Mouse (Mus musculus): ENCODE data around the gene Zfp11. TPM values are rescaled to one million over a fixed set of nuclear protein-coding genes. Genes with fewer than 3 reads are reported as not detected.
A peak's percentile ranks its signal among the peaks of the same experiment; 100 is the strongest.
"Not testable (repeated sequence)": the region's sequence is repeated elsewhere in the genome, so short reads cannot be mapped to it uniquely, and the experiment has no call there.

Zfp11 gene
- total RNA-seq (2021), result 1 to 10 TPM; 7.4 to 7.7 TPM

DNA sequence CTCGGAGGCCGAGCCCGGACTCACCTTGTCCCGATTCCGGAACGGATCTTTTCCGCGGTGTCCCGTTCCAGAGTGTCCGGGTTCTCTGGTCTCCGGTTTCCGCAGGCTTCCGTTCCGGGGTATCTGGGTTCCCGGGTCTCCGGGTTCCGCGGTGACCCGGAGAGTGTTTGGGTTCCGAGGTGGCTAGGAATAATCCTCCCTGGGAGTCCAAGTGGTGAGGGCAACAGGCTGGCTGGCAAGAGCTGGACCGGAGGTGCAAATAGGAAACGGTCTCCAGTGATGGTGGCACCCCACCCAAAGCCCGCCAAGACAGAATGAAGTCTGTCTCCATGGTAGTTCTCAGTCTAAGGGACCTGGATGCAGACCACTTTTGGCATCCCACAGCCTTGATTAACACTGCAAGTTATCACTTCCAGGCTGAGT, at the start of gene Zfp11:
Gene Zfp11 (minus strand): TSS at position 64 of the 423 bp plus-strand sequence.
- peak; percentile 77 to 78 for DNase-seq

DNA sequence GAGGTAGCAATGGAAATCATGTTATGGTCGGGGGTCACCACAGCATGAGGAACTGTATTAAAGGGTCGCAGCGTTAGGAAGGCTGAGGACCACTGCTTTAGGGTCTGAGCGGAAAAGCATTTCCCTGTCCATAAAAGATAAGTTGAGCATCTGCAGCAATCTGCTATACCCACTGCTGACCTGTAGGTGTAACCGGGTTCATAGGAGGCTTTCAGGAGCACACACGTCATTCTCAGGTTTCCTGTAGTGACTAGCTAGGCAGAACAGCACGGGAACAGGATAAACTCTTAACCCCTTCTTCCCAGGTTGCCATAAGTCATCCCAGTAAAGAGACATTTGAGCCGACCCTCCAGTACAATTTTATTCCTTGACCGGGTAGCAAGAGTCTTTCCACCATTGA, 47.1 kb upstream of the Zfp11 start:
- no peak for DNase-seq

DNA sequence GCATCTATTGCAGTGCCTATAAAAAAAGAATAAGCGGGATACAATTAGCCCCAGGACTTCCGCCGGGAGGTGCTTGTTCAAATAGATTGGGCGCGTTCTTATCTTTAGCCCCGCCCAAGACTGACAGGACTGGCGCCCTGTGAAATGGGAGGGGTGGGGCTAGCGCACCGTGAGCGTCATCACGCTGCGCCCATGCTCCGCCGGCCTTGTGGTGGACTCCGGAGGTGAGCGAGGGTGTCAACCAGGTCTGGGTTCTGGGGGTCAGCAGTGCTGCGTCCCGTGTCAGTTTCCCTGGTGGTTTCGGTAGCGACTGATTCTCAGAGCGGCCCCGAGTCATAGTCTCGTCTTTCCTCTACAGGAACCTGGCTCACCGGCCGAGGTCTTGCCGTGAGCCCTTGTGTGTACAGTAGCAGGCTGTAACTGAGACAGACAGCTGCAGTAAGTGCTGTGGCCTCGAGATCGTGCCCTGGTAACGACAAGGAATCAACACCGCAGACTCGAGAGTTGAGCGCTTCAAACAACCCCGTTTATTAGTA, 45.5 kb upstream of the Zfp11 start, which contains the start of gene Mrps17:
Gene Mrps17 (plus strand): TSS at position 172 of the 536 bp plus-strand sequence.
- DNase-seq, result peak; percentile 86 to 89

DNA sequence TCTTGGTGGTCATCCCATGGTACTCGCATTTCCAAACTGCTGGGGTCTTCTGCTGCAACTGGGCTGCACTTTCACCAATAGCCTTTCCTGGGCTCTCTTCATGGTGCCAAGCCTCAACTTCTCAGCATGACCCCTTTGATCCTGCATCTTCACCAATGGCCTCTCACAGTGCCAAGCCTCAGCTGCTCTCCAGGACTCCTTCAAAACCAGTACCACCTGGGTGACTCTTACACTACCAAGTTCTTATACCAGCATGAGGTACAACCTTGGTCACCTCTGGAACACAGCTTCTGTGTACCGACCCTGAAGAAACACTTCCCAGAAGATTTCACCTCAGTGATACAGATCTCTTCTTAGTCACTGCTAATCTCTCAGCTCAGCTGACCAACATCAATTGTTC, 38.5 kb upstream of the Zfp11 start, which contains the start of gene Sept14:
Gene Sept14 (minus strand): TSS at position 101 of the 400 bp plus-strand sequence.
- DNase-seq, result no peak

DNA sequence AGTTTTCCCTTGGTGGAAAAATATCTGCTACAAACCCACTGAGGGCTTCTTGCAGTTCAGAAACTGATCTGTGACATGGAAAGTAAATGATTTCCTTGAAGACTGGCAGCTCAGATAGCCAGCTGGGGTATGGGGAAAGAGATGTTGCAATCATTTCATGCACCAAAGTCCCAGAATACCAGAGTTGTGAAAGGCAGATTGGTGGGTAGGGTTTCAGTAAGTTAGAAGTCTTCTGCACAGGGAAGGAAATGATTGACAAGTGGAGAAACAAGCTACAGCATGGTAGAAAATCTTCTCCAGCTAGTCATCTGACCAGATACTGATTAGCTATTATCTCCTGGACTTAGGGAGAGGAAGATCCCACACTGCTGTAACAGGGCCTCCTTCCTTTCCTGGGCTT, 33.5 kb upstream of the Zfp11 start:
- no peak for DNase-seq

DNA sequence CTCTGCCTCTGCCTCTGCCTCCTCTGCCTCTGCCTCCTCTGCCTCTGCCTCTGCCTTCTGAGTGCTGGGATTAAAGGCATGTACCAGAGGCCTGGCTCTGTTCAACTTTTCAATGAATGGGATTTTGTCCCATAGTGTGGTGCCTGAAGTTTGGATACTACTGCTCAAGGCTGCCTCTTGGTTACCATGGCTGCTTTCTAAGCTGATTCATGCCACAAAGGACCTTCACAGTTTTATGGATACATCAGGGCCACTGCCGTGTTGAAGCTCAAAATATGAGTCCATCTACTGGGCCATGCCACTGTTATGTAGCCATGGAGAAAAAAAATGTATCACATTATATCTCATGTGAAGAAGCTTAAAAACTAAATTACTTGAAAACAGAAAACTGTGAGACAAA, 31.8 kb upstream of the Zfp11 start:
- no peak for DNase-seq

DNA sequence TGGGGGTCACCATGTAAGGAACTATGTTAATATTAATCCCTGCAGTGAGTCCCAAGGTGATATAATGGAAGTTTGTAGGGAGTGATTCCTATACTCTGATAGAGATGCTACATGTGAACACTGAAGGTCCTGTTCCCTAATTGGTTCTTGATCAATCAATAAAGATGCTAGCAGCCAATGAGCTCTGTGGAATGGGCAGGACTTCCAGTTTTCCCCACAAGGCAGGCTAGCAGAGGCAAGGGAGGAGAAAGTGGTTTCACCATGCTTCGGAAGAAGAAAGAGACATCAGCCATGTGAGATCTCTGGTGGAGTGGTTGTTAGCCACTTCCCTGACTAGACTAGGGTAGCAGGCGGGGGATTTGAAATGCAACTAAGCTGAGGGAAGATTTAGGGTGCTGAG, 30.6 kb upstream of the Zfp11 start:
- no peak for DNase-seq

DNA sequence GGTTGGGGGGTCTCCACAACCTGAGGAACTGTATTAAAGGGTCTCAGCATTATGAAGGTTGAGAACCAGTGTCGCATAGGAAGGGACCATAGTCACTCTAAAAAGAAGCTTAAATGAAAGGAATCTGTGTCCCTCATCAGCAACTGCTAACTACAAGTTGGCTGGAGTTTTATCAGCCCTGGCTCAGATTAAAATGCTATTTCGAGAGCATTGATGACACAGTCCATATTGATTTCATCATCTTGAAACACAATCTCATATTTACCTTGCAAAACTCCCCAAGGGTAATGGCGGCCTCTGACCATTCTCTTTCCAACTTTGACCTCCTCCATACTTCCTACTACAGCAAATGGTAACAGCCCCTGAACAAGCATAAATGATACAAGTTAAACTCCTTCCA, 20.6 kb upstream of the Zfp11 start:
- DNase-seq, result no peak

DNA sequence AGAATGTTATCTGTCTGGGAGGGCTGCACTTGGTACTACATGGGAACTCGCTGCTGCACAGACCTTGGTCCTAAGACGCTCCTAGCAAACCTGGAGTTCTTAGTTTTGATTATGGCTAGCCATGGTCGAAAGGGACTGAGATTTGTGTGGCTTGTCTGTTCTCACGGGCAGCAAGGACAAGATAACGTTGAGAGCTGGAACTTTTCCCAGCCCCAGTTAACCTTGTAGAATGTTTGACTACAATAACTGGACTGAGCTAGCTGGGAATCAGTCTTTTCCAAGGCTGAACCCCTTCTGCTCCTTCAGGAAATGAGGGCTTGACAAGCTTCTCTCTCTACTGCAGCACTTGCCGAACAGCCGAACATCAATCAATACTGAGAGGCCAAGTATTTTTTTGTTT, 17.7 kb upstream of the Zfp11 start:
- no peak for DNase-seq

DNA sequence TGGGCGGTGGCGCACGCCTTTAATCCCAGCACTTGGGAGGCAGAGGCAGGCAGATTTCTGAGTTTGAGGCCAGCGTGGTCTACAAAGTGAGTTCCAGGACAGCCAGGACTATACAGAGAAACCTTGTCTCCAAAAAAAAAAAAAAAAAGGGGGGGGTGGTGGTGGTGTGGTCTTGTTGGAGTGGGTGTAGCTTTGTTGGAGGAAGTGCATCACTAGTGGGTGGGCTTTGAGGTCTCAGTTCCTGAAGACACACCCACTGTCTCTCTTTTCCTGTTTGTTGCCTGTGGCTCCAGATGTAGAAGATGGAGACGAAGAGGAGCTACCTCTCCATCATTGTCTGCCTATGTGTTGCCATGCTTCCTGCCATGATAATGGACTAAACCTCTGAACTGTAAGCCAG, 15.2 kb upstream of the Zfp11 start:
- DNase-seq, result not testable (repeated sequence)

DNA sequence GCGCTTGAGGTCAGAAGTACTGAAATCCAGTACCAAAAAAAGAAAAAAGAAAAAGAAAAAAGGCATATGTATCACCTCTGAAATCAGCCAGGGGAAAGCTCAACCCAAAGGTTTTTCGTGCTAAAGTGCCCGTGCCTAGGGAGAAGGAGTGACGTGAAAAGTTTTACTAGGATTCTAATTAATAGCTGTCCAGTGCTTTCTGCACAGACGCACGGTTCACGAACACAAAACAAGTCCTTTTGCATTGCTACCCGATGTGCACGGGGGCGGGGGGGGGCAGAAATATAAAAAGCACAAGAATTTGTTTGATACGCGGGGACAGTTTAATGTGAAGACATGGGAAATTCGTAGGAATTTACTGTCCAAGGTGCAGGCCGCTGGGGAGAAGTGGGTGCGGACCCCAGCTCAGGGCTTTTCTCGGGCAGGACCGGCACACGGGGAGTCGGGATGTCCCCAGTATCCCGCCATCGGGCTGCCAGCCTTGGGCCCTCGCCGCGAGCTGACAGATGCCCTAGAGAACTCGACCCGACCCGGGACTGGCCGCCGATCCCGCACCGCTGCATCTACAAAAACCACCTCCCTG, 355 bp downstream of the Zfp11 start:
- no peak for DNase-seq

DNA sequence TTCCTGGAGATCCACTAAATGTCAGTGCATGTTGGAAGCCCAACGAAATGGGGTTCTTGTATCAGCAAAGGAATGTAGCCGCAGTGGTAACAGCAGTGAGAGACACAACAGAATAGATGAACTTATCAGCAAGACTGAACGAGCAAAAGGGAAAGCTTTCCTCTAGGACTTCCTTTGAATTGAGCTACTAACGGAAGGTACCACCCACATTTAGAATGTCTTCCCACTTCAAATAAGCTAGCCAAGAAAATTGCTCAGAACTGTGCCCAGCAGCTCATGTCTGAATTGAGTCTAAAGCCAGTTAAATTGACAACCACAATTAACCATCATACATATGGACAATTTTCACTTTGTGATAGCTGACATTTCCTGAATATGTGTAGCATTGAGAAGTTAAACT, 2.0 kb downstream of the Zfp11 start:
- no peak for DNase-seq

DNA sequence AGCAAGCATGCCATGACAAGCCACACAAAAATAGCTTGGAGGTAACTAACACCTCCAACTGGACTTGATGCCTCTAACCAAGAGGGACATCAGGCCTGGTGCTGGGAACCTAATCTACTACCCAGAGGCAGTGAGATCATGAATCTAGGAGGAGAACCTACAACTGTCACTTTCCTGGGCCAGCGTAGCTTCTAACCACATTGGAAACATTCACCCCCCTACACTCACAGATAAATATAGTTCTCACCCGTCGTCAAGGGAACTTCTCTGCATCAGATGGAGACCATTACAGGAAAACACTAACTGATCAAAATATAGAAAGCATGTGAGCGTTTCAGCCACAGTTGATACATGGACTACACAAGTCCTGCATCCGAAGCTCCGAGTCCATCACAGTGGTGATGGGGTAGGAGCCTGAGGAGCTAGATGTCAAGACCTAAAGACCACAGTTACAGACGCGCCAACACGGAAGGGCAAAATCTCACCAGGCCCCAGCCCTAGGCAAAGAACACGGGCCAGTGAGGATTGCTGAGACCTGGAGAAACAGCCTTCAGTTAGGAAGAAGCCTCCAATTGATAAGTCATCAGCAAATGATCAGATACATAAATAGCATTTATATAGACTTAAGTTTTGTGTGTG, 3.5 kb downstream of the Zfp11 start:
- DNase-seq, result no peak

DNA sequence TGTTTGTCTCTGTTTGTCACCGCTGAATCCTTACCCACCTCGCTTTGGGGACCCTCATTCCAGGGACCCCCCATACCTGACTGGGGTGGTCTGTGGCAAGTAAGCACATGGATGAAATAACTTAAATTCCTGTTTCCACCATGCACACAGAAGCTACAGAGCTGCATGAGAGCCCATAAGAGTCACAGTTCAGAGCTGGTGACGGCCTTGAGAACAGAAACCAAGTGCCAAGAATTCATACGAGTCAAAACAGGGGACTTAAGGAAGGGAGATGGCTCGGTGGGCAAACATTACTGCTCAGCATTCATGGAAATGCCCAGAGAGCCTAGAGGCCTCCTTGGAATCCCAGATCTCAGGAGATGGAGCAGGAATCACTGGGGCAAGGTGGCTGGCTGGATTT, 5.8 kb downstream of the Zfp11 start:
- no peak for DNase-seq

DNA sequence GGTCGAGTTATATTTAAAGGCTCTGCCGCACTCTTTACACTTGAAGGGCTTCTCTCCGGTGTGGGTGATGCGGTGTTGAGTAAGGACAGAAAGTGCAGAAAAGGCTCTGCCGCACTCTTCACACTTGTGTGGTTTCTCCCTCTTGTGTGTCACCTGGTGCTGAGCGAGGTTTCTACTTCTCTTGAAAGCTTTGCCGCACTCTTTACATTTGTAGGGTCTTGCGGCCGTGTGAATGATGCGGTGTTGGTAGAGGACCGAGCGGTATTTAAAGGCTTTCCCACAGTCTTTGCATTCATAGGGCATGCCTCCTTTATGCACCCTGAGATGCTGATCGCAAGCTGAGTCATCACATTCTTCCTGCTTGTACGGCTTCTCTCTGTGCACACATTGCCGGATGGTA, 12.0 kb downstream of the Zfp11 start:
- no peak for DNase-seq

DNA sequence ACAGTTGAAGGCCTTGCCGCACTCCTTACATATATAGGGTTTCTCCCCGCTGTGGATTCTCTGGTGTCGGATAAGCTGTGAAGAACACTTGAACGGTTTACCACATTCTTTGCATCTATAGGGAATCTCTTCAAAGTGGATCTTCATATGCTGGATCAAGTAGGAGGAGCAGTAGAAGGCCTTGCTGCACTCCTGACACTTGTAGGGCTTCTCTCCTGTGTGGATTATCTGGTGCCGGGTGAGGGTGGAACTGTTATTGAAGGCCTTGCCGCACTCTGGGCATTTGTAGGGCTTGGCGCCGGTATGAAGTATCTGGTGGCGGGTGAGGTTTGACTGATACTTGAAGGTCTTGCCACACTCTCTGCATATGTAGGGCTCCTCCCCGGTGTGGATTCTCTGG, 12.9 kb downstream of the Zfp11 start:
- DNase-seq, result no peak

DNA sequence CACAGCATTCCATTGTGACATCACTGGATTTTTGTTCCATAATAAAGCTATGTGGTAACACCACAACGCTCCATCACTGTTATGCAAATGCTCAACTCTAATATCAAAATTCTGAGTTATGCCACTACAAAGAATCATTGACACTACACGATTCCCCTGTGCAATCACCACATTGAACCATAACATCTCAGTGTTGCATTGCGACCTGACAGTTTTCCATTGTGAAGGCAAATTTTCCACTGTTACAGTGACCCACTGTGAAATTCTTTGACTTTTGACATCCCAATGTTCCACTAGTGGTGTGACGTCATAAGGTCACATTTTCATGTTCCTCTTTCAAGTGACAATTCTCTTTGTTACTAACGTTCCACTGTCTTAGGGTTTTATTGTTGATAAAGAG, 19.0 kb downstream of the Zfp11 start:
- no peak for DNase-seq

DNA sequence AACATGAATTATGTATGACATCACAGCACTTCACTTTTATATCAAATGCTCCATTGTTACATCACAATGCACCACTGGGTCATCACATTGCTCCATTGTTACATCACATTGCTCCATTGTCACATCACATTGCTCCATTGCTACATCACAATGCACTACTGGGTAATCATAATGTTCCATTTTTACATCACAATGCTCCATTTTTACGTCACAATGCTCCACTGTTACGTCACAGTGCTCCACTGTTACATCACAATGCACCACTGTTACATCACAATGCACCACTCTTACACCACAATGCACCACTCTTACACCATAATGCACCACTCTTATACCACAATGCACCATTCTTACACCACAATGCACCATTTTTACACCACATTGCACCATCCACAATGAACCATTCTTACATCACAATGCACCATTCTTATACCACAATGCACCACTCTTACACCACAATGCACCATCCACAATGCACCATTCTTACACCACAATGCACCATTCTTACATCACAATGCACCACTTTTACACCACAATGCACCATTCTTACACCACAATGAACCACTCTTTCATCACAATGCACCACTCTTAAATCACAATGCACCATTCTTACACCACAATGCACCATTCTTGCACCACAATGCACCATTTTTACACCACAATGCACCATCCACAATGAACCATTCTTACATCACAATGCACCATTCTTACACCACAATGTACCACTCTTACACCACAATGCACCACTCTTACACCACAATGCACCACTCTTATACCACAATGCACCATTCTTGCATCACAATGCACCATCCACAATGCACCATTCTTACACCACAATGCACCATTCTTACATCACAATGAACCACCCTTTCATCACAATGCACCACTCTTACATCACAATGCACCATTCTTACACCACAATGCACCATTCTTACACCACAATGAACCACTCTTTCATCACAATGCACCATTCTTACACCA, 37.3 kb downstream of the Zfp11 start:
- DNase-seq, result not testable (repeated sequence)

DNA sequence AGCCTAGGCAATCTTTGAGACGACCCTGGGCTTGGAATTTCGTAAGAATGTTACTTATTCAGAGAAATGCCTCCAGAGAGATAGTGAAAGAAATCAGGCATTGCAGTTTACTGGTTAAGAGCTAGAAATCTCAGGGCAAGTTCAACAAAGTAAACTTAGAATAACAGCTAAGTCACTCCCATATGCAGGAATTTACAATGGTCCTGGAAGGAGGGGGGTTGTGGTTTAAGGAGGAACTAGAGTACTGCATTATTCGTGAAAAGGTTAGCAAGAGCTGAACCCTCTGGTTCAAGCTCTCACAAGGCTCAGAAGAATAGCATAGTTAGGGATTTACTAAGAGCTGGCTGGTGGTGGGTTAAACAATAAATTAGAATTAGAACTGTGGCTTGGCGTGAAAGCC, 43.3 kb downstream of the Zfp11 start:
- DNase-seq, result not testable (repeated sequence)

DNA sequence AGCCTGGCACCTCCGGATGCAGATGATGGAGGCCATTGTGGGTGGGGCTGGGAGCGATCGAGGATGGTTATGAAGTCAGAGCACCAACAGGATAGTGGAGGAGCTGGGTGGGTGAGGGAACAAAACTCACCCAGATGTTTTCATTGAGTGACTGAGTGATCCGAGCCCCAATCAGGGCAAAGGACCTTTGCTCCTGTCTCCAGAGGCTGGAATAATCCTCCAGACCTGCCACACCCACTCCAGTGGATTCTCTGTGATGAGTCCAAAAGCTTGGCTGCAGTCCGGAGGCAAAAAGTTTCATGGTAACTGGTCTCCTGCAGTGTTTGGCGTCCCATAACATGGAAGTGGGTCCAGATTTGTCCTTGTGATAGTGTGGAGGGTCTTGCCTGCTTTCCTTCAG, 43.8 kb downstream of the Zfp11 start:
- no peak for DNase-seq

DNA sequence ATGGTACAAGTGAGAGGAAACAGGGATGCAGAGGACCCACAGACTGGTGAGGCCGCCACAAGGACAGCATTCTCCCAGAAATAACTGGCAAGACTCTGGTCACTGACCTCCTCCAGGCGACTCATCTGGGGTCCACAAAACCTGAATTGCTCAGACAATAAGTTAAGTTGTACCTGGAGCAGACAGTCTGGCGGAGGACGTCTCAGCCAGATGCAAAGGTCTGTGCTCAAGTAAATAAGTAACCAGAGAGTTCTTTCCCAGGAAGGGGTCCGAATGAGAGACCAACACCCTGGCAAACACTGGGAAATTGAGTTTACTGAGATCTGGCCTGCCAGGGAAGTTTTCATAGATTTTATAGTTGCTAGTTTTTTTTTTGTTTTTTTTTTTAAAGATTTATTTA, 48.5 kb downstream of the Zfp11 start:
- no peak for DNase-seq

DNA sequence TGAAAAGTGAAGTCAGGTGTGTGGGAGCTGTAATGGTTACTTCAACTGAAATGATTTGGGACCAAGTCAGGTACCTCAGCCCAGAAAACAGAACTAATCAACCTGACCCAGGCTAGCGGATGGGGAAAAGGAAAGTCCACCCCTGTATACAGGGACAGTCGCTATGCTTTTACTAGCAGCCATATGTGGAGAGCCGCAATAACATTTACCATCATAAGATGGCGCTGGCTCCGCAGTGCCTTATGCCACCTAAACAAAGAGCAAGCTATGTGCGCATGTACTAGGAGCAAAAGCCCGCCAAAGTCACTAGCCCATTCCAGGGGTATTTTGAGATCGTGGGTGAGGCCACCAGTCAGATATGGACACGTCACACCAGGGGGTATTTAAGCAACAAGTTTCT, 49.3 kb downstream of the Zfp11 start:
- DNase-seq, result not testable (repeated sequence)

DNA sequence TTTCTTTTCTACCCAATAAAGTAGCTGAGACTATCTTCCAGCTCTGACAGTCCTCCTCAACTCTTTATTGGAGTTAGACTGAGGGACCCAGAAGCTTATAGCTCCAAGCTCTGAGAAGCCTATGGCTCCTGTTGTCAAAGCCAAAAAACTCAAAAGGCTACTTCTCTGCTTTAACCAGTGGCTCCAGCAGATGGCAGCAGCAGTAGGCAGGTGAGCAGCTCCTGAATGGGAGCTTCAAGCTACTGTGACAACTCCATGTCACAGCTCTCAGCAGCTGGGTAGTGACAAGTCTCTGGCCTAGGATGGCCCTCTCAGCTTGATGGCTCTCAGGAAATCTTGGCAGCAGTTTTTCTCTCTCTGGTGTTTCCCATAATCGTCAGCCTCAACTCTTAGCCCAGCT, 58.8 kb downstream of the Zfp11 start:
- peak; percentile 57 to 71 for DNase-seq

Data from layer of hippocampus, postnatal 36 days (tissue).